Mouse (Mus musculus) adrenal gland, adult (tissue): Measurements from ENCODE around the gene Rprd1b.
"Not testable (repeated sequence)": the region's sequence is repeated elsewhere in the genome, so short reads cannot be mapped to it uniquely, and the experiment has no call there.

Experiments used
- DNase-seq, 2 experiments: peaks; one replicate each; pipeline ENCODE4 v3.0.0; 2022 to 2023; ENCODE audit warnings: low spot score in 1 of 2; ENCODE audit not compliant: inconsistent age in 2 of 2

Gene Rprd1b

DNA sequence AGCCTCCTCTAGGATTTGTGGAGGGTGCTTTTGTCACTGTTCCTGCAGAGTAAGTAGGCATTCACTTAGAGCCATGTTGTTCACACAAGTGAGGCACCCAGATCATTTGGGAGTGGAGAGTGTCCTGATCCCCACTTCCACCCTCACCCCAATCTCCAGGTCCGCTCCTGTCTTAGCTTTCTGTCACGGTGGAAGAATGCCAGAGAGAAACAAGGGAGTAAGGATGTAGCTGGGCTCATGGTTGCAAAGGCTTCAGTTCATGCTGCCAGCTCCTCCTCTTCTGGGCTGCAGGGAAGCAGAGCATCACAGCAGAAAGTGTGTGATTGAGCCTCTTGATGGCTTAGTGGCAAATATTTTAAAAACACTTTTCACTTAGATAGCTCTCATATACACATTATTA, 12.1 kb downstream of the Rprd1b start:
- no peak for DNase-seq

DNA sequence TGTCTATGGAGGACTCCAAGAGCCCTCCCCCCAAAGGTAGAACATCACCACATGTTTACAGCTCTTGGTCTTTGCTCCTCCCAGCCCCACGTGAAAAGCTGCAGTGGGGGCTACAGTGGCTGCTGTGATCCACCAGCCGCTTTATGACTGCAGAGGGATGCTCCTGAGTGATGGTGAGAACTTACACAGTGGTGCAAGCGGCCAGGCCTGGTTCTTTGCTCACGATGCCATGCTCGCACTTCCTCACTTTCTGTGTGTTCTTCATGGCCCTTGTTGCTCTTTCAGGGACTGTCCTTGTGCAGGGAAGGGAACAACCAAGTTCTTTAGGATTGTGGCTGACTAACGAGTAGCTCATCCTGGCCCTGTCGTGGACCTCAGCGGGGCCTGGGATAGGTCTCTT, 15.2 kb downstream of the Rprd1b start:
- DNase-seq: no peak

DNA sequence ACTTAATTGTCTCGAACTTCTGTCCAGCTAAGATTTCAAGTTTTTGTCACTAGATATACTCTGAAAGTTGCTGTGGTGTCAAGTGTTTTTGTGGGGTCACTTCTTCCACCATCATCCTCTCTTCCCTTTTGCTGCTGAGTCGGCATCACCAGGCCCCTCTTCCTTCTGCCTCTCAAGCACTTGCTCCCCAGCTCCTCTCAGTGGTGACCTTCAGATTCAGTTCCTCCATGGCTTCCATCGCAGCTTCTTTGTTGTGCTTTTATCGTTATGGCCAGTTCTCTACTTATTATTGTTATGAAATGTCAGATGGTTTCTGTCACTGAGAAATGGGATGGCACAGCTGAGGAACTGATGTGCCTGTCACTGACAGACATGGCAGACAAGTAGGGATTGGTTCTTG, 17.9 kb downstream of the Rprd1b start:
- no peak for DNase-seq

DNA sequence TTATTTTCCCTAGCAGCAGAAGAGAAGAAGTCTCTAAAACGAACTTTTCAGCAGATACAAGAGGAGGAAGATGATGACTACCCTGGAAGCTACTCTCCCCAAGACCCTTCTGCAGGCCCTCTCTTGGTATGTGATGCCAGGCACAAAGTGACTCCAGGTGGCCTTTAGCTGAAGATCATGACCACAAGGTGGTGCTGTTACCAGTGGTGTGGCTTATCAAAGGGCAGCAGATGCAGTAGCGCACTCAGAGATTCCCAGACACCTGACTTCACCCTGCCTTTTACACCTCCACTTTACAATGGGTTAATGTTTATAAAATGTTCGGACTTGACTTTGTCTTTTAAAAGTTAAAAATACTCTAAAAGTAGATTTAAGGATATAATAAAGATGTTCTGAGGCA, 19.6 kb downstream of the Rprd1b start:
- peak; percentile 46 to 86 for DNase-seq

DNA sequence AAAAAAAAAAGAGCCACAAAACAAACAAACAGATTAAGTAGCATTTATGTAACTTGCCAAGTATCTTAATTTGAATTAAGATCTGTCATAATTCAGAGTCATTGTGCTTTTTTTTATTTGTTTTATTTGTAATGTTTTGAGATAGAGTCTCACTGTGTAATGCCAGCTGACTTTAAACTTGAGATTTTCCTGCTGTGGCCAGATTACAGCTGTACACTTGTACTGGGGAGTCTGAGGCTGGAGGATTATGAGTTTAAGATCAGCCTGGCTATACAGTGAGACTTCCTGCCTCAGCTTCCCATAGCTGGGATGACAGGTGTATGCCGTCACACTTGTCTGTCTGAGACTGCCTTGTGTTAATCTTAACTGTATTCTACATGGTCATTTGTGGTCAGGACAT, 20.4 kb downstream of the Rprd1b start:
- no peak for DNase-seq

DNA sequence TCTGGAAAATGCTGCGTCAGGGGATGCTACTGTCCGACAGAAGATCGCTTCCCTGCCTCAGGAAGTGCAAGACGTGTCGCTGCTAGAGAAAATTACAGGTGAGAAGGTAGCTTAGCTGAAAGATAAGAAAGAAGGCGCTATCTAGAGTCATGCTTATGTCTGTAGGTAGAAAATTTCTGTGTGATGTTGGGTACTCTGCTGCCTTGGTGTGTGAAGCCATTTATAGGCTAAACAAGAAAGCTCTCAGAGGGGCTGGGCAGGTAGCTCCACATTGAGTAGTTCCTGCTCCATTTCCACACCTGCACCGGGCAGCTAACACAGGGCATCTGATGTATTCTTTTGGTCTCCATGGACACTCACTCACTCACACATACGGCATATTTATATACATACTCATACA, 21.8 kb downstream of the Rprd1b start:
- no peak for DNase-seq

DNA sequence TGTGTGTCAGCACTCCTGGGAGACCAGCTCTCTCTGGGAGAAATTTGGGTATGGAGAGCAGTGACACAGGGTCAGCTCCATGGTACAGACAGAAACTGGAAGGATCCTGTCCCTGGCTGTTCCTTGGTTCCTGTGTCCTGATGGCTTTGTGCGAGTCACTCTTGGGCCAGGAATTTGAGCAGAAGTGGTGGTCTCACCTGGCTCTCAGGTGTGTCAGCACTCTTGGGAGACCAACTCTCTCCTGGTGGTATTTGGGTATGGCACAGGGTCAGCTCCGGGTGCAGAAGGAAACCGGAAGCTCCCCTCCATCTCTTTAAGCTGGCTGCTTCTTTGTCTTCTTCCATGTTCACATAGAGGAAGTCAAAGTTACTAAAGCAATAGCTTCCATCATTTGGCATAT, 26.3 kb downstream of the Rprd1b start:
- DNase-seq: no peak

DNA sequence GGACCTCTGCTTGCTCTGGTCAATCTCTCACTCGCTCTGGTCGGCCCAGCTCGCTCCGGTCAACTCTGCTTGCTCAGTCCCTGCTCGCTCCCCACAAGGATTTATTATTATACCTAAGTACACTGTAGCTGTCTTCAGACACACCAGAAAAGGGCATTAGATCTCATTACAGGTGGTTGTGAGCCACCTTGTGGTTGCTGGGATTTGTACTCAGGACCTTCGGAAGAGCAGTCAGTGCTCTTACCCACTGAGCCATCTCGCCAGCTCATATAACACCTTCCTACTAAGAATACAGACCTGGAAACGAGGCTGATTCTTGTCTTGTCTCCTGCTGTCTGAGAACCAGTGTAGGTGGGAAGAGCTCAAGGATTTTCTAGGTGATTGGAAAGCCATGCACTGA, 27.1 kb downstream of the Rprd1b start:
- not testable (repeated sequence) for DNase-seq

DNA sequence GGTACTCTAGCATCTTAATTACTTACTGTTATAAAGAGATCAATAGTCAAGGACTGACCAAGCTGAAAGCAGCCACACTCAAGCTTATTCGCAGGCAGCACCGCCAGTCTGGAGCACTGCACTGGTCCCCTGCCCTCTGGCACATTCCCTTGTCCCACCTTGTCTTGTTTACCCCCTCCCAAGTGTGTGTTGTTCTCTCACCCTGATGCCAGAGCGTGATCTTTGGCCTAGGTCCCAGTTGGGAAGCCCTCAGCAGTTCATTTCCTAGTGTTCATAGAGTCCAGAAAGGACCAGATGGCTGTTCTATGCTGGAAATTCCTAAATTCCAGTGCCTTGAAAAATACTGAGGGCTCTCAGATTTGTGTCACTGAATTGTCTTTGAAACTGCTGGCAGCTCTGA, 28.7 kb downstream of the Rprd1b start:
- no peak for DNase-seq

DNA sequence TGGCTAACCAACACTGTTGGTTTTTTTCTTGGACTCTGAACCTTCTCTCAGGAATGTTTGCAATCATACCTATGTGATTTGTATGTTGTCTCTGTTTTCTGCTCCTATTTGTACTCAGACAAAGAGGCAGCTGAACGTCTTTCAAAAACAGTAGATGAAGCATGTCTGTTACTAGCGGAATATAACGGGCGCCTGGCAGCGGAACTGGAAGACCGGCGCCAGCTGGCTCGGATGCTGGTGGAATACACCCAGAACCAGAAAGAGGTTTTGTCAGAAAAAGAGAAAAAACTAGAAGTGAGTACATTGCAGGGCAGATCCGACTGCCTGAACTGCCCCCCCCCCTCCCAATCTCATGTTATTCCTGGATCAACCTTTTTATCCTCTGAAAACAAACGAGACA, 30.2 kb downstream of the Rprd1b start:
- peak in 1 of 2 experiments; percentile 52 for DNase-seq

DNA sequence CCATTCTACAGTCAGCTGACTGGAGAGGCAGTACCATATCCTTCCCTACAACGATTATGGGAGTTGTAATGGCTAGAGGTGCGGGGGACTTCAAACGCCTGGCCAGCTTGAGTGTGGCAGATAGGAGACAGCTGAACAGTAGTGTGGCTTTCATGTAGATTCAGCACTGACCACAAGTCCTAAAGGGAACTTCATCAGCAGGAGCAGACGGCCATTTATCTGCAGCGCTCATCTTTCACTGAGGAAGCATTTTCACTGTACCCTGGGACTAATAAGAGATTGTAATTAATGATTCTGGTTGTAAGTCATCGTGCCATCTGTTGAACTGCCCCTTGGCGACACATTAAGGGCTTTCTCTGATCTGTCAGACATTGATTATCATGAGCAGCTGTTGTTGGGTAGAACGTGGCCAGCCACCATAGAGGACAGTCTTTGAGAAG, 31.4 kb downstream of the Rprd1b start:
- DNase-seq: no peak

DNA sequence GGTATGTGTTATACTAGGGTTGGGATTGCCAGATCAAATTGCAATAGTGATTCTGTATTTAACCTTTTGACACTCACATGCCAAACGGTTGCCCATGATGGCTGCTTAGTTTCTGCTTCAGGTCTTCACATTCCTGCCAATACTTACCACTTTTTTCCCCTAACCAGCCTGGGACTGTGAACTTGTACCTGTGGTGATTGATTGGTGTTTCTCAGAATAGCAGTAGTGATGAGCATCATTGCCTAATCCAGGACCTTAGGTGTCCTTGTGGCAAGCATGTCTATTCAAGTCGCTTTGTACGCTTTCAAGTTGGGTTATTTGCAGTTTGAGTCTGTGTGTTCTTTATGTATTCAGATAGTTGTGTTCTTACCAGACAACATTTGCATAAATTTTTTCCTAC, 34.7 kb downstream of the Rprd1b start:
- DNase-seq: no peak

DNA sequence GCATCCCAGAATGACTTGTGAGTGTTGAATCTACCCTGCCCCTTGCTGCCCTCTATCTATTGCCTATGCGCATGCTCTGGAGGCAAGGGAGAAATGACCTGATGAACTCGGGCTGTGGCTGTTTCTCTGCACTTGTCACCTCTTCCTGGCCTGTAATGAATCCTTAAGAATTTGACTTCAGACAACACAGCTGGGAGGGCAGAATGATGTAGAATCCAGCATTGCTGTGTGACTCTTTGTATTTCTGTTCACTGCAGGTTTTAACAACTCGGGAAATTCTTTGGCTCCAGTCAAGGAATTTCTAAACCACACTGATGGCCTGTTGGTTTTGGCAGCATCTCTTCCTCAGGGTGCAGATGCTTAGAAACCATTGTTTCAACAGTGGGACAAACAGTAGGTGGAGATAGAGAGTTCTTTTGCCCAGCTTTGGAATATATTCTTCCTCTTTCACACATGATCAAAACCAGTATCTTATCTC, 36.3 kb downstream of the Rprd1b start:
- DNase-seq: peak in 1 of 2 experiments; percentile 67

DNA sequence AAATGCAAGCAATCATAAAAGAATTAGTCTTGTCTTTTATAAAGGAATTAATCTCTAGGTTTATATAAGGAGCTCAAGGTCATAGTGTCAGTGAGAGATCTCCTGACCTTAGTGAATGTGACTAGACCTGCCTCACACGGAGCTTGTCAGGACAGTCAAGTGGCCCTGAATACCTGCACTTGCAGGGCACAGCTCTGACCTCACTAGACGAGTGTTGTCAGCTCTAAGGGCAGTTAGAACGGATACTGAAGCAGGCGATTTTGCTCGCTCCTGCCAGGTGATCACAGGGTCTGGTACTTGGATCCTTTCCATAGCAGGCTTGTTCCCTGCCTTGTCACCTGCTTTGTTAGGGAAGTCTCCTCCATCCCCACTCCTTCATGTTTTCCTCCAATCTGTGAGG, 36.8 kb downstream of the Rprd1b start:
- no peak for DNase-seq

DNA sequence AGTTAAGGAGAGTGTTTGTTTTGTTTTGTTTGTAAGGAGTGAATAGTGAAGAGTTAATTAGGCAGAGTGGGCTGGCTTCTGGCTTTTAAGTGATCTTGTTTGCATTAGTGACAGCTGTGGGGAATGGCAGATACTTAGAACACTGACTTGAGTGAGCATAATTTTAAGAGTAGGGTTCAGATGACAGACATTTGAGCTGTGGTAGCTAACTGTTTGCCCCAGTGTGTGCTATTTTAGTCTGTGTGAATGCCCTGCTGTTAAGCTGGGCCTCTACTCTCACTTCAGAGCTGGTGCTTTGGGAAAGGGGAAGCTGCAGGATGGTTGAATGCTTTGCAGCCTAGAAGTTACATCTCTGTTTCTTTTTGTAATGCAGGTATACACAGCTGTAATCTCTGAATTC, 38.2 kb downstream of the Rprd1b start:
- DNase-seq: no peak

DNA sequence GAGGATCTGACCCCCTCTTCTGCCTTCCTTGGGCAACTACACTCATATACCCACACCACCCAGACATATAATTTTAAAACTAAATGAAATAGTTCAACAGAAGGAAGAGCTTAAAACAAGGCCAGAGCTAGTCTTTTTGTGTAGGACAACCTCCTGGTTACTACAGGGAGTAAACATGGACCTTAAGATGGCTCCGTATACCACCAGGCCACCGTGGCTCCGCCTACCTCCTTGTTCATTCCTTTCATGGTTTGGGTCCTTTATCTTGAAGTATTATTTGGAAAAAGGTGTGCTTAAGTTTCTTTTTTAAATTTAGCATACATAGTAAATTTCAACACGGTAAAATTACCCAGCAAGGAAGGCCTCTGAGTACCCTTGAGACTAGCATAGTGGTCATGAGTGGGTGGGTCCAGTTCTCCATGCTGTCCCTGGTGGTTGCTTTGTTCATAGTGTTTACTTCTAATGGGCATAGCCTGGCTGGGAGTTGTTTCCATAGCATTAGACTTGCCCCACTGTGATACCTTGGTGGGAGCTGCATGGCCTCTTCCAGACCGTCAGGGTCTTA, 39.0 kb downstream of the Rprd1b start:
- DNase-seq: no peak

DNA sequence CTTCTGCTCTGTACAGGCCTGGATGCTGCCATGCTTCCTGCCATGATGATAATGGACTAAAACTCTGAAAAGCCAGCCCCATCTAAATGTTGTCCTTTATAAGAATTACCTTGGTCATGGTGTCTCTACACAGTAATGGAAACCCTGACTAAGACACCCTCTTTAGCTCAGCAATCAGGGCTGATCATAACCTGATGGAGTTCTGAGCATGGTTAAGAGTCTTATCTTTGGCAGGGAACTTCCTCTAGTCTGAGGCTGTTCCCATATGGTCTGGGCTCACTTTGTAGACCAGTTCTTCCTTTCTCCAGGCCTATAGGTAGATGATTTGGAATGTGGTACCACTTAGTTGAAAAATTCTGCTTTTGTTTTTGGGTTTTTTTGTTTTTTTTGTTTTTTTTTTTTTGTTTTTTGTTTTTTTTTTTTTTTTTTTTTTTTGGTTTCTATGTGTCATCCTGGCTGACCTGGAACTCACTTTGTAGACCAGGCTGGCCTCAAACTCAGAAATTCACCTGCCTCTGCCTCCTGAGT, 40.2 kb downstream of the Rprd1b start:
- no peak for DNase-seq

DNA sequence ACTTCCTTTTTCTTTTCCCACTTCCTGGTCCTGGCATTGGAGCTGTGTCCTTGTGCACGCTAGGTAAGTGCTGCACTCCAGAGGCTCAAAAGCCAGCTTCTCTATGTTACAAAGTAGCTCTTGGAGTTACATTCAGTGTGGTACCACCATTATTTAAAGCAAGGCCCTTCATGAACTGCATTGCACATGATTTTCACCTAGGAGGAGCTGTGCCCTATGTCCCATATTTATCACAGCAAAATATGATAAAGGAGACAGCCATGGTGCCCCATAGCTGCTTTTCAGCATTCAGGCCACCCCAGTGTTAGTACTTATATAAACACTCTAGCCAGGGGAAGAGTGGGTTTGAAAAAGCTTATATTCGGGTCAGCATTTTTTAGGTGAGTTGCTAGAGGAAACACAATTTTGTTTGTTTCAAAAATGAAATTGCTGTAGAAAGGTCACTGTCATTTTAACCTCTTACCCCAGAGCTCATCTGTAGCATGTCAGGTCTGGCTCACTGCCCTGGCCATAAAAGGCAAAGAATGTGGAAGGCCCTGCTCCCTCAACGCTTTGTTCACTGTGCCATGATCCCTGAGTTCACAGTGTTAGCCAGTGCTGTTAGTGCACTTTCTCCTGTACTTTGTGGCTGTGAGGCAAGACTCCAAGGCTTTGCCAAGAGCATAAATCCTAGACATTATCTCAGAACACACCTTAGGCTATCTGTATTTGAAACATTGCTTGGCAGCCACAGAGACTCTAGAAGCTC, 42.8 kb downstream of the Rprd1b start:
- peak; percentile 47 to 69 for DNase-seq

DNA sequence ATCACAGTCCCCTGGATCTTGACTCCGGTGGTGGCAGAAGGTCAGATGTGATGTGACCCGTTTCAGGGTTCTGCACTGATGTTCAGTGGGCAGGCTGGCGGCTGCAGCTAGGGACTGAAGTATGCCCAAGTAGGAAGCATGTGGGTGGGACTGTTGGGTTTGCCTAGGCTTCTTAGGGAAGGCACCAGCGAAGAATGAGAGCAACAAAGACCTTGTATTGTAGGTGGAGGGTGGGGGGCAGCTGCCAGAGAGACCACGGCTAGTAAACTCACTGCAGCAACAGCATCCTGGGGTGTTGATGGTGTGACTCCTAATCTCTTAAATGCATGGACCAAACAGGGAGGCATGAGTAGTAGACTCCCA, 43.3 kb downstream of the Rprd1b start:
- no peak for DNase-seq

DNA sequence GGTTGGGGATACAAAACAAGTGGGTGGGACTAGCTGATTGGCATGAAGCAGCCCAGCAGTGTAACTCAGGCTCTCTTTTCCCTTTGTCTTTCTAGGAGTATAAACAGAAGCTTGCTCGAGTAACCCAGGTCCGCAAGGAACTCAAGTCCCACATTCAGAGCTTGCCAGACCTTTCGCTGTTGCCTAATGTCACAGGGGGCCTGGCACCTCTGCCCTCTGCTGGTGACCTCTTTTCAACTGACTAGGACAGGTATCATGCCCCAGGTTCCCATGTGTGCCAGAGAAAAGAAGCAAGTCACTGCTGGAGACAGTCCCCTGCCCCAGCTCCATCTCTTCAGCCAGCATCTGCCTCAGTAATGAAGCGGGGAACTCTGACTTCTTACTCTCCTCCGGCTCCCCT, 46.5 kb downstream of the Rprd1b start:
- DNase-seq: no peak

DNA sequence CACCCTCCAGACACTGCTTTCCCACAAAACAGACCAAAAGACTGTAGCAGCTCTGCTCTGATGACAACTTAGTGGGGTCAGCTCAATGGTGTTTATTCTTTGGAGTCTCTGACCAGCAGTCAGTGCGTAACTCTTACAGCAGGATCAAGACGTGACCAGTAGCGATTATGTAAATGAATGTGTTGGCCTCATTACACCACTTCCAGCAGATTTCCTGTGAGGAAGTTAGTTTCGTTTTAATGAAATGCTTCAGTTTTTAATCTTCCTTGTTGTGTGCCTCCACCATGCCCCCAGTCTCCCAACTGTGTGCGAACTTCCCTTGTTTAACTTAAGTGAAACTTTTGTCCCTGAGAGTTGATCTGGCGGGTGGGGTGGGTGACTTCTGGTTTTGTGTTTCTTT, 48.4 kb downstream of the Rprd1b start:
- DNase-seq: no peak

DNA sequence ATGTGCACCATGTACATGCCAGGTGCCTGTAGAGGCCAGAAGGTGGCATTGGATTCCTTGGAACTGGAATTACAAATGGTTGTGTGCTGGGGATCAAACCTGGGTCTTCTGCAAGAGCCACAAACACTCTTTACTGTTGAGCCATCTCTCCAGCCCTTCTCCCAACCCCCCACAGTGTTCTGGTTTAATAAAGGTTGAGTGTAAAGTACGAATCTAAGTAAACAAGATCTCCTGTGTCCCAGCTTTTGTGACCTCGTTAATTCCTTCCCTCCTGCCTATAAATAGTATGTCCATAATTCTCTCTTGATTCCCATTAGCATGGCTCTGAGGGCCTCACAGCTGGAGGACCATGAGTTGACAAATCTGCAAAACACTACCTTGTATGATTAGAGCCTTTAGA, 49.7 kb downstream of the Rprd1b start:
- DNase-seq: no peak

DNA sequence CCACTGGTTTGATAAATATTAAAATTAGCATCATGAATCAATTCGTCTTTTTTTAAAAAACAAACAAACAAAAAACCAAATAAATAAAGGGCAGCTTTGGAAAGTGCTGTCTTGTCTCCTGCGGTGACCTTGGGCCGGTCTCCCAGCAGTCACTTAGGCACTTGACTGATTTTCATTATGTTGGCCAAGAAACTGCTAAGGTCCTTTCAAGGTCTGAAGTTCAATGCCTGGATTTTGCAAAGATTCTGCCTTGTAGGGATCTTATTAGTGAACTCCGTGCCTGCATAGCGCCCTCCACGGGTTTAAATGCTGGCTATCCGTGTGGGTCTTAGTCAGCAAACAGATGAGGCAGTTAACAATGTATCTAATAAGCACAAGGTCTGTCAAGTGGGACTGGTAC, 50.7 kb downstream of the Rprd1b start:
- DNase-seq: peak in 1 of 2 experiments; percentile 70
